Mouse (Mus musculus) hindbrain, embryonic 12.5 days (tissue): ENCODE measurements around the gene Tnpo1. TPM values are rescaled to one million over a fixed set of nuclear protein-coding genes. Genes with fewer than 3 reads are reported as not detected.

ENCODE experiments used
- ATAC-seq: fragments of 200-750 bp; cut with Nextera tagmentation; 2 replicates; pipeline ENCODE4 v1.8.0; 2017; ENCODE audit warnings: moderate TSS enrichment; ENCODE audit not compliant: low FRiP score
- H3K27ac ChIP-seq: fragments of 300-500 bp; sonication (generic); 2 replicates; pipeline ENCODE4 v1.5.1; 2016; ENCODE audit warnings: mild to moderate bottlenecking
- H3K27me3 ChIP-seq: fragments of 300-500 bp; sonication (generic); 2 replicates; pipeline ENCODE4 v1.6.1; 2016; ENCODE audit warnings: mild to moderate bottlenecking
- H3K36me3 ChIP-seq: fragments of 300-500 bp; sonication (generic); 2 replicates; pipeline ENCODE4 v1.6.1; 2016; ENCODE audit warnings: mild to moderate bottlenecking
- H3K4me1 ChIP-seq: fragments of 300-500 bp; sonication (generic); 2 replicates; pipeline ENCODE4 v1.6.1; 2016
- H3K4me2 ChIP-seq: fragments of 300-500 bp; sonication (generic); replicated peaks from 2 replicates; pipeline ENCODE4 v1.6.1; 2016; ENCODE audit warnings: mild to moderate bottlenecking
- H3K4me3 ChIP-seq: fragments of 300-500 bp; sonication (generic); 2 replicates; pipeline ENCODE4 v1.5.1; 2016; ENCODE audit warnings: mild to moderate bottlenecking
- H3K9ac ChIP-seq: fragments of 300-500 bp; sonication (generic); 2 replicates; pipeline ENCODE4 v1.6.1; 2016; ENCODE audit warnings: mild to moderate bottlenecking, moderate library complexity
- H3K9me3 ChIP-seq: fragments of 300-500 bp; sonication (generic); replicated peaks from 2 replicates; pipeline ENCODE4 v1.6.1; 2016; ENCODE audit warnings: mild to moderate bottlenecking
- WGBS: fragments of 180-500 bp; shearing (Covaris S2); methylation state at CpG from one replicate; pipeline ENCODE4 v1.1.7; 2016; 5-methylcytosine and 5-hydroxymethylcytosine counted together
- polyA plus RNA-seq: library from polyadenylated mRNA; unstranded; fragments of >200 nt; fragmentation: Nextera tagmentation; extraction: Ambion mirVana; gene quantifications from 2 replicates; pipeline ENCODE4 v1.2.1, GENCODE M21; 2016

Tnpo1 gene
- polyA plus RNA-seq, 1 experiment from 2014 or later, result 87.7 TPM

GRCm38 (mm10) chr13:98902366-98903025, 23.7 kb downstream of the Tnpo1 start:
- WGBS, result 93% methylated on average over 8 of the region's 8 CpGs
- no peak overlapping the region for H3K9ac ChIP-seq
- no peak overlapping the region for H3K27ac ChIP-seq
- peaks cover 3% of the 10 kb centered on the region; the same call in 1 of the 2 replicates for H3K4me1 ChIP-seq
- H3K9me3 ChIP-seq, result no peaks in the 10 kb centered on the region; the same call in 1 of the 2 replicates
- ATAC-seq, result no peak
- H3K4me3 ChIP-seq, result no peak overlapping the region
- no peaks in the 10 kb centered on the region for H3K27me3 ChIP-seq
- H3K4me2 ChIP-seq, result no peak overlapping the region
- peaks cover 12% of the 10 kb centered on the region for H3K36me3 ChIP-seq

- H3K9ac ChIP-seq, result no peak overlapping the region
- H3K27ac ChIP-seq, result no peak overlapping the region
- H3K4me1 ChIP-seq, result peaks cover 13% of the 10 kb centered on the region
- no peak overlapping the region for H3K4me3 ChIP-seq
- H3K9me3 ChIP-seq, result no peaks in the 10 kb centered on the region; the same call in 1 of the 2 replicates
- H3K27me3 ChIP-seq, result no peaks in the 10 kb centered on the region
- no peak overlapping the region for H3K4me2 ChIP-seq
- WGBS, result 91% methylated on average over 3 of the region's 3 CpGs
- peaks cover 5% of the 10 kb centered on the region; the same call in 1 of the 2 replicates for H3K36me3 ChIP-seq
- ATAC-seq, result no peak
These were observed 26.6 kb downstream of the Tnpo1 start for GRCm38 (mm10) chr13:98899550-98899949.

GRCm38 (mm10) chr13:98897577-98897976, 28.6 kb downstream of the Tnpo1 start:
- no peaks in the 10 kb centered on the region for H3K9me3 ChIP-seq
- H3K36me3 ChIP-seq, result no peaks in the 10 kb centered on the region
- H3K27ac ChIP-seq, result no peak overlapping the region
- WGBS, result 87% methylated on average over 5 of the region's 5 CpGs
- no peak for ATAC-seq
- H3K4me3 ChIP-seq, result no peak overlapping the region
- no peaks in the 10 kb centered on the region for H3K27me3 ChIP-seq
- no peak overlapping the region for H3K4me2 ChIP-seq
- peaks cover 20% of the 10 kb centered on the region for H3K4me1 ChIP-seq
- H3K9ac ChIP-seq, result no peak overlapping the region

GRCm38 (mm10) chr13:98896434-98897126, 29.6 kb downstream of the Tnpo1 start:
- no peaks in the 10 kb centered on the region for H3K27me3 ChIP-seq
- WGBS, result 84% methylated on average over 7 of the region's 7 CpGs
- no peaks in the 10 kb centered on the region for H3K9me3 ChIP-seq
- H3K4me3 ChIP-seq, result no peak overlapping the region
- H3K36me3 ChIP-seq, result no peaks in the 10 kb centered on the region
- ATAC-seq, result no peak
- no peak overlapping the region for H3K9ac ChIP-seq
- peaks cover 26% of the 10 kb centered on the region for H3K4me1 ChIP-seq
- H3K27ac ChIP-seq, result no peak overlapping the region
- H3K4me2 ChIP-seq, result no peak overlapping the region

- 93% methylated on average over 4 of the region's 4 CpGs for WGBS
- no peaks in the 10 kb centered on the region for H3K9me3 ChIP-seq
- no peaks in the 10 kb centered on the region for H3K36me3 ChIP-seq
- H3K9ac ChIP-seq, result no peak overlapping the region
- H3K4me3 ChIP-seq, result no peak overlapping the region
- peaks cover 32% of the 10 kb centered on the region for H3K4me1 ChIP-seq
- no peak overlapping the region for H3K4me2 ChIP-seq
- no peak overlapping the region for H3K27ac ChIP-seq
- H3K27me3 ChIP-seq, result no peaks in the 10 kb centered on the region
- ATAC-seq, result no peak
These were observed 30.2 kb downstream of the Tnpo1 start for GRCm38 (mm10) chr13:98896013-98896412.

GRCm38 (mm10) chr13:98894900-98895299, 31.3 kb downstream of the Tnpo1 start:
- Histone ChIP-seq H3K27ac (no peak overlapping the region), H3K9ac (no peak overlapping the region), H3K36me3 (no peaks in the 10 kb centered on the region), H3K4me1 (peaks cover 39% of the 10 kb centered on the region), H3K9me3 (no peaks in the 10 kb centered on the region), H3K4me2 (no peak overlapping the region), H3K4me3 (no peak overlapping the region), H3K27me3 (no peaks in the 10 kb centered on the region)
- no peak for ATAC-seq
- WGBS, result 56% methylated on average over 2 of the region's 2 CpGs

GRCm38 (mm10) chr13:98891443-98891842, 34.7 kb downstream of the Tnpo1 start:
- no peaks in the 10 kb centered on the region for H3K9me3 ChIP-seq
- H3K9ac ChIP-seq, result peak overlapping the region; percentile 88; the same call in 1 of the 2 replicates
- whole genome bisulfite sequencing, result 29% methylated on average over 8 of the region's 8 CpGs
- ATAC-seq, result no peak
- peaks cover 14% of the 10 kb centered on the region for H3K36me3 ChIP-seq
- H3K4me1 ChIP-seq, result peaks cover 41% of the 10 kb centered on the region
- peak overlapping the region; percentile 82; the same call in 1 of the 2 replicates for H3K4me3 ChIP-seq
- peak overlapping the region; percentile 93 for H3K4me2 ChIP-seq
- H3K27ac ChIP-seq, result no peak overlapping the region
- no peaks in the 10 kb centered on the region for H3K27me3 ChIP-seq

- Histone ChIP-seq H3K9ac (peak overlapping the region; percentile 88), H3K4me1 (peaks cover 38% of the 10 kb centered on the region), H3K4me3 (peak overlapping the region; percentile 82), H3K27me3 (no peaks in the 10 kb centered on the region), H3K9me3 (no peaks in the 10 kb centered on the region), H3K27ac (peak overlapping the region; percentile 94), H3K4me2 (peak overlapping the region; percentile 93), H3K36me3 (peaks cover 19% of the 10 kb centered on the region)
- WGBS, result under 1% methylated on average over 32 of the region's 32 CpGs
- peak; percentile 88 for ATAC-seq
These were observed 35.3 kb downstream of the Tnpo1 start for GRCm38 (mm10) chr13:98890871-98891219.

GRCm38 (mm10) chr13:98890137-98890870, 35.9 kb downstream of the Tnpo1 start:
- Histone ChIP-seq H3K9ac (peak overlapping the region; percentile 88), H3K4me2 (peak overlapping the region; percentile 93), H3K27ac (peak overlapping the region; percentile 94), H3K4me1 (peaks cover 36% of the 10 kb centered on the region), H3K9me3 (no peaks in the 10 kb centered on the region), H3K27me3 (no peaks in the 10 kb centered on the region), H3K4me3 (peak overlapping the region; percentile 82), H3K36me3 (peaks cover 23% of the 10 kb centered on the region)
- peak; percentile 73 for ATAC-seq
- WGBS, result under 1% methylated on average over 59 of the region's 71 CpGs

GRCm38 (mm10) chr13:98889211-98889610, 37.0 kb downstream of the Tnpo1 start:
- WGBS, result 46% methylated on average over 11 of the region's 12 CpGs
- H3K27me3 ChIP-seq, result no peaks in the 10 kb centered on the region

GRCm38 (mm10) chr13:98883774-98884173, 42.4 kb downstream of the Tnpo1 start:
- ATAC-seq, result no peak
- Histone ChIP-seq H3K27ac (no peak overlapping the region), H3K4me3 (no peak overlapping the region), H3K4me2 (no peak overlapping the region), H3K9me3 (no peaks in the 10 kb centered on the region), H3K4me1 (peaks cover 2% of the 10 kb centered on the region), H3K27me3 (no peaks in the 10 kb centered on the region), H3K9ac (no peak overlapping the region), H3K36me3 (peaks cover 71% of the 10 kb centered on the region)
- 87% methylated on average over 5 of the region's 5 CpGs for WGBS

More at GRCm38 (mm10) chr13:98889211-98889610, 37.0 kb downstream of the Tnpo1 start:
- peaks cover 29% of the 10 kb centered on the region for H3K36me3 ChIP-seq
- H3K9me3 ChIP-seq, result no peaks in the 10 kb centered on the region
- H3K4me2 ChIP-seq, result peak overlapping the region; percentile 27; the same call in 1 of the 2 replicates
- no peak overlapping the region for H3K27ac ChIP-seq
- H3K4me3 ChIP-seq, result no peak overlapping the region
- no peak overlapping the region for H3K9ac ChIP-seq
- H3K4me1 ChIP-seq, result peaks cover 36% of the 10 kb centered on the region
- no peak for ATAC-seq

- Histone ChIP-seq H3K36me3 (peaks cover 75% of the 10 kb centered on the region), H3K4me1 (no peaks in the 10 kb centered on the region), H3K4me3 (no peak overlapping the region), H3K4me2 (no peak overlapping the region), H3K27ac (no peak overlapping the region), H3K9me3 (no peaks in the 10 kb centered on the region), H3K27me3 (no peaks in the 10 kb centered on the region), H3K9ac (no peak overlapping the region)
- WGBS, result 95% methylated on average over 1 of the region's 1 CpGs
- no peak for ATAC-seq
These were observed 44.2 kb downstream of the Tnpo1 start for GRCm38 (mm10) chr13:98881991-98882390.
